10 mouse cellular contexts compared by ENCODE assay signal in genomic region chr12:88984804-88985203, GRCm38 (mm10).
A peak's percentile ranks its signal among the peaks of the same experiment; 100 is the strongest.
DNase-seq lines count a peak whose midpoint lies in the region; ATAC-seq and TF ChIP-seq lines count a peak whose summit lies in the region.
"Had no signal": no experiment of that assay in that cellular context is flagged by ENCODE, and none has a peak within 500 bp of the region (broad histone marks: within the 10 kb centered on the region; RNA-seq: fewer than 3 reads in every experiment).

No protein-coding gene starts in this region.

- TF ChIP-seq CTCF in liver, adult 2 months (IDR thresholded peaks at IDR 0.05; ENCODE audit: low read depth, low read length), result no peak

- H3K36me3 ChIP-seq in heart, embryonic 16.5 days (ENCODE audit: control insufficient read depth, insufficient read depth), result no peaks in the 10 kb centered on the region
- no peaks in the 10 kb centered on the region for H3K36me3 ChIP-seq in forebrain, embryonic 13.5 days (ENCODE audit: poor library complexity, severe bottlenecking)
- H3K36me3 ChIP-seq in liver, adult 2 months (ENCODE audit: control insufficient read depth, insufficient read depth, low read length), result no peaks in the 10 kb centered on the region
- H3K36me3 ChIP-seq in neural tube, embryonic 11.5 days (ENCODE audit: control insufficient read depth, insufficient read depth, low read length), result no peaks in the 10 kb centered on the region
- H3K36me3 ChIP-seq: embryonic facial prominence, embryonic 13.5 days had no signal

- 26% methylated on average over 5 of the region's 5 CpGs for WGBS in heart, embryonic 16.5 days
- 32% methylated on average over 5 of the region's 5 CpGs for WGBS in forebrain, embryonic 13.5 days
- WGBS in liver, adult 2 months, result 44% methylated on average over 5 of the region's 5 CpGs
- 36% methylated on average over 5 of the region's 5 CpGs for WGBS in neural tube, embryonic 11.5 days

- DNase-seq in heart, postnatal 36 days, result no peak
- peak; percentile 11 for DNase-seq in liver, adult 2 months (ENCODE audit: extremely low read depth, low read depth, low spot score)
- DNase-seq in neural tube, embryonic 11.5 days (ENCODE audit: low spot score), result no peak
- no peak for DNase-seq in T-cell, adult 2 months (ENCODE audit: low spot score)
- DNase-seq in adrenal gland, postnatal 36 days, result no peak
- no peak for DNase-seq in kidney, postnatal 25 days

- peak overlapping the region; percentile 38 for H3K4me2 ChIP-seq in heart, embryonic 16.5 days (ENCODE audit: low read depth, low read length)
- peak overlapping the region; percentile 26; the same call in 1 of the 2 replicates for H3K4me2 ChIP-seq in forebrain, embryonic 13.5 days
- no peak overlapping the region; the same call in 1 of the 2 replicates for H3K4me2 ChIP-seq in neural tube, embryonic 11.5 days (ENCODE audit: low read depth)
- H3K4me2 ChIP-seq: embryonic facial prominence, embryonic 13.5 days had no signal

- no peak for TF ChIP-seq POLR2A in liver, adult 2 months (IDR thresholded peaks at IDR 0.05; ENCODE audit: extremely low read depth, insufficient read depth, low read length)

- ATAC-seq in heart, embryonic 16.5 days (replicated peaks; ENCODE audit: extremely low read depth, insufficient read depth, low FRiP score), result peak; percentile 35; the same call in 1 of the 2 replicates
- ATAC-seq in forebrain, embryonic 13.5 days, result no peak
- no peak for ATAC-seq in neural tube, embryonic 11.5 days (ENCODE audit: insufficient read depth, low FRiP score, low TSS enrichment)
- ATAC-seq: inflammation-experienced regulatory T-cells, adult 6 months had no signal

- no peak overlapping the region for H3K9ac ChIP-seq in heart, embryonic 16.5 days (ENCODE audit: low read length)
- no peak overlapping the region for H3K9ac ChIP-seq in forebrain, embryonic 13.5 days
- no peak overlapping the region for H3K9ac ChIP-seq in liver, adult 2 months (ENCODE audit: low read depth, low read length)
- no peak overlapping the region for H3K9ac ChIP-seq in neural tube, embryonic 11.5 days (ENCODE audit: low read length)
- H3K9ac ChIP-seq: embryonic facial prominence, embryonic 13.5 days had no signal

- peaks cover 12% of the 10 kb centered on the region for H3K4me1 ChIP-seq in heart, embryonic 16.5 days (ENCODE audit: control insufficient read depth, insufficient read depth, low read length)
- H3K4me1 ChIP-seq in forebrain, embryonic 13.5 days, result peaks cover 23% of the 10 kb centered on the region
- H3K4me1 ChIP-seq in liver, adult 2 months (ENCODE audit: control insufficient read depth, insufficient read depth, low read length), result no peaks in the 10 kb centered on the region
- H3K4me1 ChIP-seq in neural tube, embryonic 11.5 days (ENCODE audit: control insufficient read depth, insufficient read depth, low read length), result peaks cover 19% of the 10 kb centered on the region
- H3K4me1 ChIP-seq: embryonic facial prominence, embryonic 13.5 days had no signal

- peak overlapping the region; percentile 63 for H3K27ac ChIP-seq in heart, embryonic 16.5 days (ENCODE audit: low read length)
- H3K27ac ChIP-seq in forebrain, embryonic 13.5 days, result 0 out of 2 replicates have a peak overlapping the region, but pooled peaks have one; percentile 1
- H3K27ac ChIP-seq in liver, adult 2 months (replicated peaks; ENCODE audit: insufficient read depth, low read depth, low read length), result peak overlapping the region; percentile 34
- peak overlapping the region; percentile 60 for H3K27ac ChIP-seq in neural tube, embryonic 11.5 days (ENCODE audit: low read depth, low read length)
- H3K27ac ChIP-seq: embryonic facial prominence, embryonic 13.5 days had no signal

- no peaks in the 10 kb centered on the region for H3K27me3 ChIP-seq in heart, embryonic 16.5 days (ENCODE audit: control insufficient read depth, insufficient read depth, low read length)
- no peaks in the 10 kb centered on the region for H3K27me3 ChIP-seq in forebrain, embryonic 13.5 days
- no peaks in the 10 kb centered on the region for H3K27me3 ChIP-seq in liver, adult 2 months (ENCODE audit: control insufficient read depth, insufficient read depth, low read length)
- H3K27me3 ChIP-seq in neural tube, embryonic 11.5 days (ENCODE audit: control insufficient read depth, insufficient read depth, low read length), result no peaks in the 10 kb centered on the region
- H3K27me3 ChIP-seq: embryonic facial prominence, embryonic 13.5 days had no signal

- intact Hi-C loops in heart, postnatal 36 days (cut with DNase I), result no loop called here

- no peaks in the 10 kb centered on the region for H3K79me2 ChIP-seq in liver, adult 2 months (ENCODE audit: control insufficient read depth, insufficient read depth, low read length)

- H3K4me3 ChIP-seq in heart, embryonic 16.5 days (ENCODE audit: low read length), result 0 out of 2 replicates have a peak overlapping the region, but pooled peaks have one; percentile 4
- H3K4me3 ChIP-seq in forebrain, embryonic 13.5 days, result no peak overlapping the region
- H3K4me3 ChIP-seq in liver, adult 2 months (ENCODE audit: insufficient read depth, low read depth, low read length), result no peak overlapping the region
- no peak overlapping the region for H3K4me3 ChIP-seq in neural tube, embryonic 11.5 days (ENCODE audit: low read depth, low read length)
- H3K4me3 ChIP-seq: embryonic facial prominence, embryonic 13.5 days had no signal

- H3K9me3 ChIP-seq in heart, embryonic 16.5 days (replicated peaks; ENCODE audit: control insufficient read depth, low read length), result no peaks in the 10 kb centered on the region
- H3K9me3 ChIP-seq in forebrain, embryonic 13.5 days (replicated peaks), result no peaks in the 10 kb centered on the region
- no peaks in the 10 kb centered on the region for H3K9me3 ChIP-seq in neural tube, embryonic 11.5 days (ENCODE audit: control insufficient read depth, low read length)
- H3K9me3 ChIP-seq: embryonic facial prominence, embryonic 13.5 days had no signal

Comparison
In these comparisons a context has a peak if more than half of its experiments do, and no peak if none do; other contexts are left out.
1. H3K27ac ChIP-seq: peak in every context shown above with its lines; median percentile 63 in heart, embryonic 16.5 days; 60 in neural tube, embryonic 11.5 days; 34 in liver, adult 2 months; 1 in forebrain, embryonic 13.5 days.